Mouse (Mus musculus) megakaryocyte, embryonic 14.5 days (primary cell): ENCODE measurements around the gene Ttll11.

Experiments used
- FLI1 ChIP-seq: IDR thresholded peaks from 2 replicates; pipeline ENCODE4 v1.6.1; 2012; ENCODE audit warnings: low read length, inconsistent platforms, mixed read lengths
- GATA1 ChIP-seq: IDR thresholded peaks from 3 replicates; pipeline ENCODE4 v1.6.1; 2012; ENCODE audit warnings: mixed read lengths, low read length, inconsistent platforms, borderline replicate concordance

- TF ChIP-seq GATA1 (no peak), FLI1 (no peak)
These were observed 30.9 kb upstream of the Ttll11 start for GRCm38 (mm10) chr2:36010579-36010978.
